Mouse (Mus musculus): ENCODE results near the gene Akap6. TPM values are rescaled to one million over a fixed set of nuclear protein-coding genes. Genes with fewer than 3 reads are reported as not detected.
A peak's percentile ranks its signal among the peaks of the same experiment; 100 is the strongest.

Gene Akap6
- polyA plus RNA-seq, 2 experiments = under 0.01 to 0.01 TPM

DNA sequence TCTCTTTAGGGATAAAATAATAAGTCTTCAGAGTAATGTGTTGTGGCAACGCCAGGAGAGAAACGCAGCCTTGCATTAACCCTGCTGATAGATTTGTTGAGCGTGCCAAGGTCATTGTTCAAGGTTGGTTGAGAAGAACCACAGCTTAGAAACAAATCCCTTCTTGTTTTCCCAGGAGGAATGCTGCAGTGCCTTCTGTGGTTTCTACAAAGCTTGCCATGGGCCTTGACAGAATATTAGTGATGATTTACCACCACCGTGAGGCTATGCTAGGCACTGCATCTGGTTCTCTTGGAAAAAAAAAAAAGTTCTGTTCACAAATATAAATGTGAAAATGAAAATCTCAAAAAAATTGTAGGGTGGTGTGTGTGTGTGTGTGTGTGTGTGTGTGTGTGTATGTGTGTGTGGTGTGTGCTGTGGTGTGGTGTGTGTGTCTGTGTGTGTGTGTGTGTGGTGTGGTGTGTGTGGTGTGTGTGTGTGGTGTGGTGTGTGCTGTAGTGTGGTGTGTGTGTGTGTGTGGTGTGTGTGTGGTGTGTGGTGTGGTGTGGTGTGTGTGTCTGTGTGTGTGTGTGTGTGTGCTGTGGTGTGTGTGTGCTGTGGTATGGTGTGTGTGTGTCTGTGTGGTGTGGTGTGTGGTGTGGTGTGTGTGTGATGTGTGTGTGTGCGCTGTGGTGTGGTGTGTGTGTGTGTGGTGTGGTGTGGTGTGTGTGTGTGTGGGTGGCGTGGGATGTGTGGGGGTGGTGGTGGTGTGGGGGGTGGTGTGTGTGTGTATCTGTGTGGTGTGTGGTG, 196.7 kb downstream of the Akap6 start:
- TF ChIP-seq CTCF (IDR thresholded peaks at IDR 0.05; ENCODE audit: low read depth) (peak; percentile 44; the same call in 1 of the 2 replicates), EP300 (IDR thresholded peaks at IDR 0.05; ENCODE audit: low read depth) (no peak)
- no peak for DNase-seq (ENCODE audit: low read depth in 3 of 3, low spot score in 3 of 3)
- H3K9me3 ChIP-seq (ENCODE audit: control insufficient read depth, low read length) = no peaks in the 10 kb centered on the region

DNA sequence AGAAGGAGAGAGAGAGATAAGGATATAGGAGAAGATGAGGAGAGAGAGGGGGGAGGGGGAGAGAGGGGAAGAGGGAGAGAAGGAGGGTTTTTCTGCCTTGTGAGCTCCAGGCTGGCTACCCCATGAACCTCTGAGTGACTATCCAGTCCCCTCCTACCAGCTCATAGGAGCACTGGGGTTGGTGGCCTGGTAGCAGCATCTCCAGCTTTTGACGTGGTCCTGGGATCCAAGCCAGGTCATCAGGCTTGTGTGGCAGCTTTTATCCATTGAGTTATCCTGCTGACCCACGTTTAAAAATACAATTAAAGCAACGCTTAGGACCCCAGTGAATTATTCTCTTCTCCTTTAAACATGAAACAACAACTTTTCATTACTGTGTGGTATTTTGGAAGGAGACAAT, 197.6 kb downstream of the Akap6 start:
- TF ChIP-seq EP300 (IDR thresholded peaks at IDR 0.05; ENCODE audit: low read depth) = no peak
- no peak for TF ChIP-seq CTCF (IDR thresholded peaks at IDR 0.05; ENCODE audit: low read depth)
- Histone ChIP-seq H3K36me3 (replicated peaks; ENCODE audit: control insufficient read depth, insufficient read depth, low read depth) (no peaks in the 10 kb centered on the region), H3K27me3 (ENCODE audit: control insufficient read depth, insufficient read depth, low read length) (no peaks in the 10 kb centered on the region), H3K4me3 (ENCODE audit: insufficient read depth in 1 of 2, low read depth in 2 of 2, low read length in 2 of 2) (no peak overlapping the region), H3K4me2 (ENCODE audit: low read depth) (no peak overlapping the region), H3K9ac (replicated peaks) (no peak overlapping the region), H3K9me3 (ENCODE audit: control insufficient read depth, low read length) (no peaks in the 10 kb centered on the region), H3K27ac (no peak overlapping the region), H3K4me1 (replicated peaks; ENCODE audit: control insufficient read depth in 2 of 2, insufficient read depth in 2 of 2, low read length in 1 of 2) (no peaks in the 10 kb centered on the region)
- ATAC-seq (ENCODE audit: insufficient read depth) (no peak), DNase-seq (ENCODE audit: low read depth in 3 of 3, low spot score in 3 of 3) (no peak)
- WGBS (ENCODE audit: insufficient replicate concordance) = 44% methylated on average over 3 of the region's 3 CpGs

More for the DNA sequence above, 196.7 kb downstream of the Akap6 start:
- H3K4me2 ChIP-seq (ENCODE audit: low read depth) = no peak overlapping the region
- no peaks in the 10 kb centered on the region for H3K27me3 ChIP-seq (ENCODE audit: control insufficient read depth, insufficient read depth, low read length)
- H3K36me3 ChIP-seq (replicated peaks; ENCODE audit: control insufficient read depth, insufficient read depth, low read depth) = no peaks in the 10 kb centered on the region
- H3K9ac ChIP-seq (replicated peaks) = no peak overlapping the region
- WGBS (ENCODE audit: insufficient replicate concordance) = 62% methylated on average over 5 of the region's 6 CpGs
- H3K4me1 ChIP-seq (replicated peaks; ENCODE audit: control insufficient read depth in 2 of 2, insufficient read depth in 2 of 2, low read length in 1 of 2) = no peaks in the 10 kb centered on the region
- H3K4me3 ChIP-seq (ENCODE audit: insufficient read depth in 1 of 2, low read depth in 2 of 2, low read length in 2 of 2) = no peak overlapping the region
- no peak for ATAC-seq (ENCODE audit: insufficient read depth)
- no peak overlapping the region for H3K27ac ChIP-seq

DNA sequence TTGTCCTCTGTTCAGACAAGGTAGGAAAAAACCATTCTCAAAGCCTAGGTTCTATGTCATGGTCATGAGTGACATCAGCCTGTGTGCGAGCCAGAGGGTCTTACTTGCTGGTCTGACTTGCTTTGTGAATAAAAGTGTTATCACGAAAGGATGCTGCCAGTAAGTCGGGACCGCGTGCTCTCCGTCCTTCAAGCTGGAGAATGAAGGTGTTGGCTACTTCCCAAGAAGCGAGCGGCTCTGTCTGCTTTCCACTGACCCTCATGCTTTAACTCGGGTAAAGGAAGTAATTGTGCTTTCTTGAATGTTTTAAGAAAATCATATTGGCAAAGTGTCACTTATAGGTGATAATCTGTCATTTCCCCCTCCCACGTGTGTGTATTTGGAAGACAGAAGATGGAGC, 198.9 kb downstream of the Akap6 start:
- ATAC-seq (ENCODE audit: insufficient read depth) (no peak), DNase-seq (ENCODE audit: low read depth in 3 of 3, low spot score in 3 of 3) (no peak)
- H3K27me3 ChIP-seq (ENCODE audit: control insufficient read depth, insufficient read depth, low read length) = no peaks in the 10 kb centered on the region
- TF ChIP-seq EP300 (IDR thresholded peaks at IDR 0.05; ENCODE audit: low read depth) = no peak
- no peak for TF ChIP-seq CTCF (IDR thresholded peaks at IDR 0.05; ENCODE audit: low read depth)
- WGBS (ENCODE audit: insufficient replicate concordance) = 72% methylated on average over 10 of the region's 10 CpGs
- H3K4me1 ChIP-seq (replicated peaks; ENCODE audit: control insufficient read depth in 2 of 2, insufficient read depth in 2 of 2, low read length in 1 of 2) = no peaks in the 10 kb centered on the region
- H3K9me3 ChIP-seq (ENCODE audit: control insufficient read depth, low read length) = no peaks in the 10 kb centered on the region
- H3K9ac ChIP-seq (replicated peaks) = no peak overlapping the region
- no peaks in the 10 kb centered on the region for H3K36me3 ChIP-seq (replicated peaks; ENCODE audit: control insufficient read depth, insufficient read depth, low read depth)
- no peak overlapping the region for H3K4me3 ChIP-seq (ENCODE audit: insufficient read depth in 1 of 2, low read depth in 2 of 2, low read length in 2 of 2)
- no peak overlapping the region for H3K27ac ChIP-seq
- no peak overlapping the region for H3K4me2 ChIP-seq (ENCODE audit: low read depth)

DNA sequence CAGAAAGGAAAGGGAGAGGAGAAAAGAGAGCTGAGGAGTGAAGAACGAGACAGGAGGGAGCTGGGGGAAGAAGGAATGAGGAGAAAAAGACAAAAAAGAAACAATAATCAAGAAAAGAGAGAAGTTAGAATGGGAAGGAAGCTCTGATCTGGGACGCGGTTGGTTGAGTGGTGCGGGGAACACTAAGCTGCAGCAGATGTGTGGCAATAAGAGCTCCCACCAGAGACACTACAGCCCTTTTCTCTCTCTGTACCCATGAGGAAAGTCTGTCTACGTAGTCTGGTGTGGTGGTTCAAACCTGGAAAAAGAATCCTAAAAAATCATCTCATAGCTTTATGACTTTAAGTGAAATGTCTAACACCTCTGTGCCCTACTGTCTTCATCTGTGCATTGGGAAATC, 204.9 kb downstream of the Akap6 start:
- no peak overlapping the region for H3K4me3 ChIP-seq (ENCODE audit: insufficient read depth in 1 of 2, low read depth in 2 of 2, low read length in 2 of 2)
- no peaks in the 10 kb centered on the region for H3K36me3 ChIP-seq (replicated peaks; ENCODE audit: control insufficient read depth, insufficient read depth, low read depth)
- no peaks in the 10 kb centered on the region for H3K4me1 ChIP-seq (replicated peaks; ENCODE audit: control insufficient read depth in 2 of 2, insufficient read depth in 2 of 2, low read length in 1 of 2)
- WGBS (ENCODE audit: insufficient replicate concordance) = 40% methylated on average over 5 of the region's 5 CpGs
- TF ChIP-seq EP300 (IDR thresholded peaks at IDR 0.05; ENCODE audit: low read depth) = no peak
- no peak for TF ChIP-seq CTCF (IDR thresholded peaks at IDR 0.05; ENCODE audit: low read depth)
- no peak overlapping the region for H3K4me2 ChIP-seq (ENCODE audit: low read depth)
- H3K9me3 ChIP-seq (ENCODE audit: control insufficient read depth, low read length) = no peaks in the 10 kb centered on the region
- DNase-seq (ENCODE audit: low read depth in 3 of 3, low spot score in 3 of 3) (no peak), ATAC-seq (ENCODE audit: insufficient read depth) (no peak)
- H3K27ac ChIP-seq = no peak overlapping the region
- H3K27me3 ChIP-seq (ENCODE audit: control insufficient read depth, insufficient read depth, low read length) = no peaks in the 10 kb centered on the region
- H3K9ac ChIP-seq (replicated peaks) = no peak overlapping the region

DNA sequence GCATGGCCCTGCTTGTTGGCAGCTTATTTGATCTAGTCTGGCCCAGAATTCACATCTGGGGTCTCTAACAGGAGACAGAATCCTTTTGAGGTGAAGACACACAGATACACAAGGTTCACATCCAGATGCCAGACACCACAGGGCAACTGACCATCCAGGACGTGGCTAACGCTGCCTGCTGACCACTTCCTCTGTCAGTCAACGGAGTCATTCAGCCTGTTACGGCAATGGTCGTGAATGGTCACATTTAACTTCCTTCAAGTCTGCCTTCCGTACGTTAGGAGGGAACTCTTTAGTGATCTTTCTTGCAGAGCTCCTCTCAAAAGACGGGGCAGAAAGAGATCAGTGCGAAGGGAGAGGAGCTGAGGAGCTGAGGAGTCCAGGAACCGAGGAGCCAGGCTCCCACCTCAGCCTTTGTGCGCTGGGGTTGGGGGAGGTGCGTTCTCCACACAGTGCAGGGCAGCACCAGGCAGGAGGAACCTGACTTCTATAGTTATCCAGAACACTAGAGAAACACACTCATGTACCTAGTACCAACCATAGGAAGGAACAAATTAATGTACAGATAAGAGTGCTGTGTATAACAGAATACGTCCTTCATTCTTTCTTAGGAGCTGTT, 209.4 kb downstream of the Akap6 start:
- DNase-seq (ENCODE audit: low read depth in 3 of 3, low spot score in 3 of 3) (no peak), ATAC-seq (ENCODE audit: insufficient read depth) (no peak)
- Histone ChIP-seq H3K9me3 (ENCODE audit: control insufficient read depth, low read length) (no peaks in the 10 kb centered on the region), H3K4me2 (ENCODE audit: low read depth) (no peak overlapping the region), H3K36me3 (replicated peaks; ENCODE audit: control insufficient read depth, insufficient read depth, low read depth) (no peaks in the 10 kb centered on the region), H3K9ac (replicated peaks) (no peak overlapping the region), H3K4me1 (replicated peaks; ENCODE audit: control insufficient read depth in 2 of 2, insufficient read depth in 2 of 2, low read length in 1 of 2) (no peaks in the 10 kb centered on the region), H3K27me3 (ENCODE audit: control insufficient read depth, insufficient read depth, low read length) (no peaks in the 10 kb centered on the region), H3K4me3 (ENCODE audit: insufficient read depth in 1 of 2, low read depth in 2 of 2, low read length in 2 of 2) (no peak overlapping the region), H3K27ac (no peak overlapping the region)
- WGBS (ENCODE audit: insufficient replicate concordance) = 18% methylated on average over 13 of the region's 13 CpGs
- no peak for TF ChIP-seq EP300 (IDR thresholded peaks at IDR 0.05; ENCODE audit: low read depth)
- no peak for TF ChIP-seq CTCF (IDR thresholded peaks at IDR 0.05; ENCODE audit: low read depth)
